Mouse (Mus musculus) kidney, adult 18-20 months (tissue): Measurements from ENCODE around the gene Actr5.
A peak's percentile ranks its signal among the peaks of the same experiment; 100 is the strongest.

Experiments used
- DNase-seq: peaks from one replicate; pipeline ENCODE4 v3.0.0; 2021

Gene Actr5

GRCm38 (mm10) chr2:158667671-158668432, 43.2 kb downstream of the Actr5 start:
- DNase-seq = peak; percentile 67

GRCm38 (mm10) chr2:158668433-158669010, 43.8 kb downstream of the Actr5 start:
- DNase-seq = no peak

DNA sequence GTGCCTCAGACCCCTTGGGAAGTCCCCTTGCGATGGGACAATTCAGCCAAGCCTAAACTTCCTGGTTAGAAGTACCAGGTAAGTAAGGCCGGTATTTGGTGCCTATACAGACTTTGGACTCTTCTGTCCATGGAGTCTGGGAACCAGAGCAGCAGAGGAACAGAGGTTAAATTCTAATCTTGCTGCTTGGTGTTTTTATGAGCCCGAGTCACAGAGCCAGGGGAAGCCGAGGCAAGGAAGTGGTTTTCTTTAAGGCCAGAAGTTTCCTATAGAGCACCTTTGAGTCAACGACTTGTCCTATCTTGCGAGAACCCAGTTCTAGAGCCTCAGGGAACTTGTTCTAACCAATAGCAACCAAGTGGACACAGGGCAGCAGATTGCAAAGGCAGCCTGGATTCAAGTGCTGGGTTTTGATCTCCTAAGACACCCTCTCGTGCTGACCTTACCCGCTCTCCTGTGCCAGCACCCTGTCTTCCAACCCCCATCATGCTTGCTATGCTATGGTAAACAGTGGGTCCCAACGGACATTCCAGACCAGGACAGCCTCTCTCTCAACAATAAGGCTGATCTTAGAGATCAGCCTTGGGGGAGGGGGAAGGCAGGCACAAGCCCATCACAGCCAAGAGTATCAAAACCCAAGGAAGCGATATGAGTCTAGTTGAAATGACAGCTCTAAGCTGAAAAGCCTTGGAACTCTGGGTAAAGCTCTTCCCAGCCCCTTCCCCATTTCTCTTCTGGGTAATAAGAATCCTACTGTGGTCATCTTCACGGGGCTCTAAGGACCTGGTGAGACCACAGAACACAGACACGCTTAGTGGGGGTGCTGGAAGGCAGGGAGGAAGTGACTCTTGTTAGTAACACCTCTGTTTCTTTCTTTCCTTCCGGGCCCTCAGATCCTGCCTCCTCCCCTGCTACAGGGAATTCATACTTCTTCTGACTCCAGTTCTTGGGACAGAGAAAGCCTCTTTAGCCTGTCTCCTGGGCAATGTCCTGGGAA, 44.8 kb downstream of the Actr5 start:
- DNase-seq = peak; percentile 53

DNA sequence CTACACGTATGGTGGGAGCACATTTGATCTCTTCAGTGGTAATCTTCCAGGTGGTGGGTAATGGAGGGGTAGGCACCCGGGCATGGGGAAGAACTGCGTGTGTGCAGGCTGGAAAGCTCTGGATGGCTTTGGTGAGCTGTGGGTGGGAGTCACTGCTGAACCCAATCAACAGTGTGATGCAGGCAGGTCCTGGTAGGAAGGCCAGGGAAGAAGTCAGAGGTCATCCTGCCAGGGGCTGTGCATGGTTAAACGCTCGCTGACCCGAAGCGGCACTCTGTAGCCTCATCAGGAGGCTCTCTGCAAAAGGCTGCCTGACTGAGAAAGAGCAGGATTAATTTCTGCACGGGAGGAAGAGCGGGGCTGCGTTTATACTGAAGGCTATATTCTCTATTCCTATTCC, 45.9 kb downstream of the Actr5 start:
- peak; percentile 73 for DNase-seq

GRCm38 (mm10) chr2:158672829-158673228, 48.1 kb downstream of the Actr5 start:
- DNase-seq = peak; percentile 75

DNA sequence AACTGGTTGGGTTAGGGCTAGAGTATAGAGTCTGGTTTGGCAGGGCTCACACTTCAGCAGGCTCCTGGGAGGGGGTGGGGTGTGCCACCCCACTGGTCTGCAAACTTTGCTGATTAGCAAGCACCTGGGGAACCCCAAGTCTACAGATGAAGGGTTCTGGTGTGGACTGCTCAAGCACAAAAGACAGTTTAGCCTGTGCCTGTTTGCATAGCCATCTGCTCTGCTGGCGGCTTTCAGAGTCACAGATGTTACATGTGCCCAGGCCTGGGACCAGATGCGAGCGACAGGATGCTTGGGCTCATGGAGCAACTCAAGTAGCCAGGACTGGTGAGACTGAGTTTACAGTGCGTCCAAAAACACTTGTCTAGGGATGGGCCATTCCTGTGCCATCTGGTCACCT, 48.8 kb downstream of the Actr5 start:
- no peak for DNase-seq

- no peak for DNase-seq
Observed at GRCm38 (mm10) chr2:158674131-158674530, 49.4 kb downstream of the Actr5 start.

DNA sequence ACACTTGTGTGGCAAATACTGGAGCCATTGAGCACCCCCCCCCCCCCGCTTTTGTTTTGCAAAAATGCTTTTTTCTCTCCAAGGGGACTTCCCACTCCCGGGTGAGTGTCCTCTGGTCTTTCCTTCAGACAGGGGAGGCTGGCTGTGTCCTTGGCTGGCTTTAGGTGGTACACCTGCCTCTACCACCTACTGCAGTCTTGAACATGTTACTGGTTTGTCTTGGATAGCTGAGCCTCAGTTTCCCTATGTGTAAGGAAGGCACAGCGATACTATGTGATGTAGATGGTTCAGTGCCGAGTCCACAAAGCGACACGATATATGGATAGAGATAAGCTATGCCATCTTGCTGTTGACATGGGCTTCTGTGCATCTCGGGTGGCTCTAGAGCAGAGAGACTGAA, 50.1 kb downstream of the Actr5 start:
- DNase-seq = no peak

DNA sequence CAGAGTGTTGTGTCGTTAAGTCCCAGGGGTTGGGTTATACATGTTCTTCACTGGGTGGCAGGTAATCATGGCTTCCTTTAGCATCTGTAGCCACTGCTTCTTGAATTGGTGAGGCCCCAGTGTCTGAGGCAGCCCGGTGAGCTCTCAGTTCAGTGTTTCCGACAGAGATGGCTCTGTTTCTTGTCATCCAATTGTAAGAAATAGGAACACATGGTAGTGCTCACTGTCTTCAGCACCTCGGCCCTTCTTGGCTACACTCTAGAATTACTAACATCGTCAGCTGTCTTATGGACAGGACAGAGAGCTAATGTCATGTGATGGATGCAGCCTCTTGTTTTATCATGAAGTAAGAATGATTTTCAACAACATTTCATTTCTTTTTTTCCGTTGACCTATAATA, 50.5 kb downstream of the Actr5 start:
- DNase-seq = no peak

DNA sequence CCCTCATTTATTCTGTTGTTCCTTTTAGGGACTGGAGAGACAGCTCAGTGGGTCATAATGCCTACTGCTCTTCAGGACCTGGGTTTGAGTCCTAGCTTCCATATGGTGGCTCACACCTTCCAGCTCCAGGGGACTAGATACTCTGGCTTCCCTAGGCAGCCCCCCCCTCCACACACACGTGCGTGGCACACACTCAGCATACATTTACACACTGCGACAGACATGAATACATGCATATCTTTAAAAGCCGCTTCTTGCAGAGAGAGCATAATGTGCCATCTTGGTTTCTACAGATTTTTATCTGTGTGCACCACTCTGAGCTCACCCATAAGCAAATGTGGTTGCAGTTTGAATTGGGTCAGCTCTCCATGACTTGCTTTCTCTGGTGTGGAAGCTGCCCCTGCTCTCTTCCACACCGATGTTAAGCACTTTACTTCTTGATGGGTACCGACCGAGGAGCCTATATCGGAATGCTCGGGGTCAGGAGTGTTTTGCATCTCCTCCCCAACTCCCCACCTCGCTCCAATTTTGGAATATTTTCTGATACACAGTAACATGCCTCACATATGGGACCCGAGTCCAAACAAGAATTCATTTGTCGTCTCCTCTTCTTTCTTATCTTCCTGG, 51.3 kb downstream of the Actr5 start:
- no peak for DNase-seq

GRCm38 (mm10) chr2:158677946-158678345, 53.3 kb downstream of the Actr5 start:
- no peak for DNase-seq

GRCm38 (mm10) chr2:158679091-158679490, 54.4 kb downstream of the Actr5 start:
- no peak for DNase-seq

DNA sequence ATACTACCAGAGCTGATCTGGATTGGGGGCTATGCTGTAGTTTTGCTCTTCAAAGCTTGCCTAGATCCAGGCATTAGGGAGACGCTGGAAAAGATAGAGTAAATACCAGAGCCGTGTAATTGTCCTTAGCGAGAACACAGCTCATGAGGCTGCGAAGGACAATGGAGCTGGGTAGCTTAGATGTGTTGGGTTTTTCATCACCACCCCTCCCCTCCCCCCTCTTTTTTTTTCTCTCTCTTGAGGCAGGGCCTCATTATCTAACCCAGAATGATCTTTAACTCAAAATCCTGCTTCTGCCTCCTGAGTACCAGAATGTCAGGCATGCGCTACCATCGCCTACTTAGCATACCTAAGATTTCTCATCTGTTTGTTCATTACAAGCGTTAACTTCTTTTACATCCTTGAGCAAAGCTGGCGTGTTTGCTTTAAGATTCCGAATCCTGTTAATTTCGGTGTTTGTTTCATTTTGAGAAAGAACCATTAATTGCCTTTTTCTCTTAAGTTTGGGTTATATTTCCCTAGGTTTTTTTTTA, 55.7 kb downstream of the Actr5 start:
- DNase-seq = no peak

DNA sequence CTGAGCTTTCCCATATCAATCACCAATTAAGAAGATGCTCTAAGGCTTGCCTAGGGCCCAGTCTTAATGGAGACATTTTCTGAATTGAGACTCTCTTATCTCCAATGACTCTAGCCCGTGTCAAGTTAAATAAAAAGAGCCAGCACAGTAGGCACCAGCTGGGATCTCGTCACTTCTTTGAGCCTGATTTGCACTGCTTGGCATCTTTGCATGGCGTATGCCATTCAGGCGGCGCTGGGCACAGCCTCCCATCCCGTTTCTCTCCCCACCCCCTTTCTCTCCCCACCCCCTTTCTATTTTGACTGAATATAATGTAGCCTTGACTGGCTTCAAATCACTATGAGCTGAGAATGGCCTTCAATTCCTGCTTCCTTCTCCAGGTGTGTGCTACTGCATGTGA, 57.0 kb downstream of the Actr5 start:
- no peak for DNase-seq

DNA sequence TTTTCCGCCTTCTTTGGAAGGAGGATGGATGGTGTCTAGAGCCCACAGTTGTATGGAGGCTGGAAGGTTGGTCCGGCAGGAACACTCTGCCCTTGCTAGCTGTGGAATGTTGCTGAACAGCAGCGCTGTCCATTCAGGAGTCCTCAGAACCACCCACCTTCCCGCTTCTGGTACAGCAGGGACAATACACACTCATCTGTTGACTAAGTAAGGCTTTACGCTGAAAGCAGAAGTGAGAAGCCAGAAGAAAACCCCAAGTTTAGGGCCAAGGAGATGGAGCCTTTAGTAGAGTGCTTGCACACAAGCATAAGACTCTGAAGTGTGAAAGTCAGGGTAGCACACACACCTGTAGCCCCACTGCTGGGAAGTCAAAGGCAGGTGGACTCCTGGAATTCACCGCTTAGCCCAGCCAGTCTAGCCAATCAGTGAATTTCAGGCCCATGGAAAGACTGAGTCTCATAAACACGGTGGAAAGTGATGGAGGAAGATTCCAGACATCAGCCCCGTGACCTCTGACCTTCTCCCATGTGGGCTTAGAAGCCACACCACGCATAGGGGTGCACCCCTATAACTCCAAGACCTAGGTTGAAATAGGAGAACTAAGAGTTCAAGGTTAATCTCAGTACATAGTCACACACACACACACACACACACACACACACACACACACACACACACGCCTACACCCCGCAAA, 57.8 kb downstream of the Actr5 start:
- no peak for DNase-seq

DNA sequence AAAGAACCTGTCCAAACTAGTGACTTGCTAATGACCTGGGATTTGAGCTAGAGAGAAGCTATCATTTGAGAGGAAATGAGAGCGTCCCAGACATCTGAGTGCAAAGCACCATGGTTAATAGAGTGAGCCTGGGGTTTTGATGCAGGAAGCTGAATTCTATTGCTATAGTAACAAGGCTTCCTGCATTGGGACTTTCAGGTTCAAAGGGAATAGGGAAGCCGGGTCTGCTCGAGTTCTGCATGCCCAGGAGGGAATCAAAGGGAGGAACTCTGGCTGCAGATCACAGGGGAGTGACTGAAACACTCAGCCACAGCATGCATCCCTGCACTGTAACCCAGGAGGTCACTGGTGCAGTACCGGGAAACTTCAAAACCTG, 58.3 kb downstream of the Actr5 start:
- DNase-seq = no peak

DNA sequence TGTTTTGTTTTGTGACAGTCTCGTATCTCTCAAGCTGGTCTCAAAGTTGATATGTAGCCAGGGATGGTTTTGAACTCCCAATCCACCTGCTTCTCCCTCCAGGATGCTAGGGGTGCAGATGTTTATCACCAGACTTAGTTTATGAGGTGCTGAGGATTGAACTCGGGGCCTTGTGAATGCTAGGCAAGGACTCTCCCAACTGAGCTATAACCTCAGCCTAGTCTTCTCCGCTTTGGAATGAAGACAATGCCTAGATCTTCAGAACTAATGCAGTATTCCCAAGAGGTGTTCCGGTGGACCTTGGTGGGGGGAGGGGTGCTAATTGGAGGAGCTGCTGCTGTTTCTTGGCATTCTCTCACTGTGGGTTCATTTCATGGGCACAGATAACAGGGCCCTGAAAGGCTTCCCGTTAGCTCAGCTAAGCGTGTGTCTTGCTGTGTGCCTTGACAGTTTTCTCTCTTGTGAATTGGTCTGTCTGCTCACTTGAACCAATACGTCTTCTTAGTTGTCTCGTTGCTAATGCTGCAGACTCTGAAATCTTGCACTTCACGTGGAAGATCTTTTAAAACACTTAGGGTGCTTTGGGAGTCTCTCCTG, 59.7 kb downstream of the Actr5 start:
- DNase-seq = no peak

GRCm38 (mm10) chr2:158684910-158685309, 60.2 kb downstream of the Actr5 start:
- DNase-seq = no peak

DNA sequence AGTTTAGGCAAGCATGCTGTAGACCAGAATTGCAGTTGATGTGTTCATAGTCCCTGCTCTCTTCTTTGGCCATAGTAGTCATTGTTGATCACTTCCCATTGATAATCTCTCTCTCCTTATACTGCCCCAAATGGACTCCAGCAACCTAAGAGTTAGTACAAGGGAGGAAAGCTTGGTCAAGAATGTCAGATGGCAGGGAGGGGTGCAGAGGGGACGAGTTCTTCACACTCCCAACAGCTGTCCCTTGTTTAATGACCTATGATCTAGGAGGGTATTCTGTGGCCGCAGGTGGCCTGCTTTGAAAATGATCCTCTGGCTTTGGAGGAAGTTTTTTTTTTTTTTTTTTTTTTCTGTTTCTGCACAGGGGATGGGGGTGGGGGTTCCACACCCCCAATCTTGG, 61.7 kb downstream of the Actr5 start:
- DNase-seq = no peak

GRCm38 (mm10) chr2:158687804-158688241, 63.1 kb downstream of the Actr5 start:
- DNase-seq = peak; percentile 79
